Mouse (Mus musculus): ENCODE measurements around the gene Myoz1. TPM values are rescaled to one million over a fixed set of nuclear protein-coding genes. Genes with fewer than 3 reads are reported as not detected.
"Not testable (repeated sequence)": the region's sequence is repeated elsewhere in the genome, so short reads cannot be mapped to it uniquely, and the experiment has no call there.

The Myoz1 gene
- polyA plus RNA-seq, 1 experiment from 2014 or later: 0.31 TPM

DNA sequence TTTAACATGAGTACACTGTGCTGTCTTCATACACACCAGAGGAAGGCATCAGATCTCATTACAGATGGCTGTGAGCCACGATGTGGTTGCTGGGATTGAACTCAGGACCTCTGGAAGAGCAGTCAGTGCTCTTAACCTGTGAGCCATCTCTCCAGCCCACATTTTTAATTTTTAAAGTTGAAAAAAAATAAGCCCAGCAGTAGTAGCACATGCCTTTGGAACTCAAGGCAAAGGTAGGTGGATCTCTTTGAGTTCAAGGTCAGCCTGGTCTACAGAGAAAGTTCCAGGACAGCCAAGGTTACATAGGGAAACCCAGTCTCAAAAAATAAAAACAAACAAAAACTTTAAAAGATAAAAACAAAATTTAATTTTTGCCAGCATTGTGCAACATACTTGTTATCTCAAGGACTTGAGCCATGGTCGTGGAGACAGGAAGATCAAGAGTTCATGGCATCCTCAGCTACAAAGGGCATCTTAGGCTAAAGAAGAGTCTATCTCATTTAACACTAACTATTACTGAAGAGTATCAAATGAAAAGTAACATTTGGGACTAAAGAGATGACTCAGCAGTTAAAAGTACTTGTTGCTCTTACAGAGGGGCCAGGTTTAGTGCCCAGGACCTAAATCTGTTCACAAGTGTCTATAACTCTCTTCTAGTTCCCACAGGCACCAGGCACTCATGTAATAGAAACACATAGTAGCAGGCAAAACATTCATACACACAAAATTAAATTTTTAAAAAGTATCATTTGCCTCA lies 18.3 kb downstream of the Myoz1 start:
- H3K9me3 ChIP-seq (ENCODE audit: control insufficient read depth, low read length): no peaks in the 10 kb centered on the region
- H3K4me3 ChIP-seq (ENCODE audit: low read depth, low read length): no peak overlapping the region
- H3K27me3 ChIP-seq (ENCODE audit: control insufficient read depth, insufficient read depth, low read length): no peaks in the 10 kb centered on the region
- ATAC-seq (ENCODE audit: low read depth): no peak
- H3K27ac ChIP-seq (ENCODE audit: low read depth, low read length): no peak overlapping the region
- no peak overlapping the region for H3K4me2 ChIP-seq (ENCODE audit: low read depth, low read length)
- 93% methylated on average over 2 of the region's 2 CpGs for WGBS
- no peaks in the 10 kb centered on the region for H3K36me3 ChIP-seq (ENCODE audit: control insufficient read depth, insufficient read depth, low read length)
- 0 out of 2 replicates have a peak, but pooled peaks cover 4% of the 10 kb centered on the region for H3K4me1 ChIP-seq (ENCODE audit: control insufficient read depth, insufficient read depth, low read length)
- no peak overlapping the region for H3K9ac ChIP-seq (replicated peaks; ENCODE audit: low read depth, low read length)

GRCm38 (mm10) chr14:20636968-20637367 lies 19.4 kb downstream of the Myoz1 start:
- not testable (repeated sequence) for H3K27me3 ChIP-seq (ENCODE audit: control insufficient read depth, insufficient read depth, low read length); H3K9me3 ChIP-seq (ENCODE audit: control insufficient read depth, low read length); H3K36me3 ChIP-seq (ENCODE audit: control insufficient read depth, insufficient read depth, low read length); H3K4me3 ChIP-seq (ENCODE audit: low read depth, low read length); ATAC-seq (ENCODE audit: low read depth); H3K4me2 ChIP-seq (ENCODE audit: low read depth, low read length); H3K4me1 ChIP-seq (ENCODE audit: control insufficient read depth, insufficient read depth, low read length); H3K9ac ChIP-seq (replicated peaks; ENCODE audit: low read depth, low read length); H3K27ac ChIP-seq (ENCODE audit: low read depth, low read length)
- 97% methylated on average over 3 of the region's 3 CpGs for WGBS

DNA sequence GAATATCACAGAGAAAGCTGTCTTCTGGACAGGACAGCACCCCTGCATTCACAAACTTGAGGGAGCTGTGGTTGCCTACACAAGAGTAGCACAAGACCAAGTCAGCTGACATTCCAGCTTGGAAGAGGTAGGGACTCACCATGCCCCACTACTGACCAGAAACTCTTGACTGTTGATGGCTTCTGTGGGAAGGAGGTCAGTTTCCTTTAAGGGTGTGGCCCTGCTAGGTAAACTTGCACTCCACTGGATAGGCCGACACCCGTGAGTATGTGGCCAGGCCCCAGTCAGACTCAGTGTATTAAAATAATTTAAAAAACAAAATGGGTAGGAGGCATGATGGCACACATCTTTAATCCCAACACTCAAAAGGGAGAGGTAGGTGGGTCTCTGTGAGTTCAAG lies 20.8 kb downstream of the Myoz1 start:
- no peak overlapping the region for H3K4me3 ChIP-seq (ENCODE audit: low read depth, low read length)
- WGBS: 91% methylated on average over 2 of the region's 2 CpGs
- H3K9ac ChIP-seq (replicated peaks; ENCODE audit: low read depth, low read length): no peak overlapping the region
- ATAC-seq (ENCODE audit: low read depth): no peak
- no peaks in the 10 kb centered on the region for H3K36me3 ChIP-seq (ENCODE audit: control insufficient read depth, insufficient read depth, low read length)
- H3K4me2 ChIP-seq (ENCODE audit: low read depth, low read length): no peak overlapping the region
- no peaks in the 10 kb centered on the region for H3K9me3 ChIP-seq (ENCODE audit: control insufficient read depth, low read length)
- H3K4me1 ChIP-seq (ENCODE audit: control insufficient read depth, insufficient read depth, low read length): 0 out of 2 replicates have a peak, but pooled peaks cover 4% of the 10 kb centered on the region
- no peak overlapping the region for H3K27ac ChIP-seq (ENCODE audit: low read depth, low read length)
- H3K27me3 ChIP-seq (ENCODE audit: control insufficient read depth, insufficient read depth, low read length): no peaks in the 10 kb centered on the region

DNA sequence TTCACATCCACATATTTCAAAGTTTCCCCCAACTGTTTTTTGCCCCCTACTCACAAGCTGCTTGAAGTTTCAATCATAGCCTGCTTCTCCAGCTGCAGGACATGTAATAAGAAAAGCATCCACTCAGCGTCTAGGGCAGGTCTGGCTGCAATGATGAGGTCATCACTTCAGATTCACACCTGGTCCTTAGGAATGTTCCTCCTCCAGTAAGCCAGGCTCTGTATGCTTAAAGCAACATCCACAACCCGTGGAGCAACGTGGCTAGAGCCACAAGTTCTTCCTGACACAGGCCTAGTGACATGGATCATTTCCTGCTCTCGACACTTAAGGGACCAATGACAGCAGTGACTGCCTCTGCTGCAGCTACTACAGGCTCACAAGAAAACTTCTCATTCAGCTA lies 25.1 kb downstream of the Myoz1 start:
- ATAC-seq (ENCODE audit: low read depth): no peak
- H3K4me2 ChIP-seq (ENCODE audit: low read depth, low read length): no peak overlapping the region
- H3K27ac ChIP-seq (ENCODE audit: low read depth, low read length): no peak overlapping the region
- WGBS: 70% methylated on average over 4 of the region's 4 CpGs
- no peaks in the 10 kb centered on the region for H3K36me3 ChIP-seq (ENCODE audit: control insufficient read depth, insufficient read depth, low read length)
- H3K4me3 ChIP-seq (ENCODE audit: low read depth, low read length): no peak overlapping the region
- no peaks in the 10 kb centered on the region for H3K4me1 ChIP-seq (ENCODE audit: control insufficient read depth, insufficient read depth, low read length)
- no peaks in the 10 kb centered on the region for H3K27me3 ChIP-seq (ENCODE audit: control insufficient read depth, insufficient read depth, low read length)
- no peaks in the 10 kb centered on the region for H3K9me3 ChIP-seq (ENCODE audit: control insufficient read depth, low read length)
- no peak overlapping the region for H3K9ac ChIP-seq (replicated peaks; ENCODE audit: low read depth, low read length)

GRCm38 (mm10) chr14:20626971-20627370 lies 29.4 kb downstream of the Myoz1 start:
- no peak overlapping the region for H3K4me3 ChIP-seq (ENCODE audit: low read depth, low read length)
- no peaks in the 10 kb centered on the region for H3K4me1 ChIP-seq (ENCODE audit: control insufficient read depth, insufficient read depth, low read length)
- no peak for ATAC-seq (ENCODE audit: low read depth)
- no peak overlapping the region for H3K27ac ChIP-seq (ENCODE audit: low read depth, low read length)
- no peak overlapping the region for H3K9ac ChIP-seq (replicated peaks; ENCODE audit: low read depth, low read length)
- H3K4me2 ChIP-seq (ENCODE audit: low read depth, low read length): no peak overlapping the region
- H3K27me3 ChIP-seq (ENCODE audit: control insufficient read depth, insufficient read depth, low read length): no peaks in the 10 kb centered on the region
- H3K9me3 ChIP-seq (ENCODE audit: control insufficient read depth, low read length): no peaks in the 10 kb centered on the region
- no peaks in the 10 kb centered on the region for H3K36me3 ChIP-seq (ENCODE audit: control insufficient read depth, insufficient read depth, low read length)
- WGBS: 84% methylated on average over 3 of the region's 3 CpGs

GRCm38 (mm10) chr14:20626447-20626846 lies 29.9 kb downstream of the Myoz1 start:
- Histone ChIP-seq H3K4me2 (ENCODE audit: low read depth, low read length) (no peak overlapping the region), H3K27ac (ENCODE audit: low read depth, low read length) (no peak overlapping the region), H3K4me1 (ENCODE audit: control insufficient read depth, insufficient read depth, low read length) (no peaks in the 10 kb centered on the region), H3K9me3 (ENCODE audit: control insufficient read depth, low read length) (no peaks in the 10 kb centered on the region), H3K27me3 (ENCODE audit: control insufficient read depth, insufficient read depth, low read length) (no peaks in the 10 kb centered on the region), H3K36me3 (ENCODE audit: control insufficient read depth, insufficient read depth, low read length) (no peaks in the 10 kb centered on the region), H3K9ac (replicated peaks; ENCODE audit: low read depth, low read length) (no peak overlapping the region), H3K4me3 (ENCODE audit: low read depth, low read length) (no peak overlapping the region)
- WGBS: 81% methylated on average over 2 of the region's 2 CpGs
- ATAC-seq (ENCODE audit: low read depth): no peak

GRCm38 (mm10) chr14:20622907-20623306 lies 33.4 kb downstream of the Myoz1 start:
- no peaks in the 10 kb centered on the region for H3K9me3 ChIP-seq (ENCODE audit: control insufficient read depth, low read length)
- H3K36me3 ChIP-seq (ENCODE audit: control insufficient read depth, insufficient read depth, low read length): no peaks in the 10 kb centered on the region
- ATAC-seq (ENCODE audit: low read depth): no peak
- H3K9ac ChIP-seq (replicated peaks; ENCODE audit: low read depth, low read length): no peak overlapping the region
- H3K4me1 ChIP-seq (ENCODE audit: control insufficient read depth, insufficient read depth, low read length): no peaks in the 10 kb centered on the region
- H3K27me3 ChIP-seq (ENCODE audit: control insufficient read depth, insufficient read depth, low read length): no peaks in the 10 kb centered on the region
- no peak overlapping the region for H3K4me3 ChIP-seq (ENCODE audit: low read depth, low read length)
- WGBS: 95% methylated on average over 3 of the region's 3 CpGs
- no peak overlapping the region for H3K27ac ChIP-seq (ENCODE audit: low read depth, low read length)
- no peak overlapping the region for H3K4me2 ChIP-seq (ENCODE audit: low read depth, low read length)

GRCm38 (mm10) chr14:20622412-20622811 lies 33.9 kb downstream of the Myoz1 start:
- WGBS: 90% methylated on average over 2 of the region's 2 CpGs
- Histone ChIP-seq H3K36me3 (ENCODE audit: control insufficient read depth, insufficient read depth, low read length) (no peaks in the 10 kb centered on the region), H3K4me2 (ENCODE audit: low read depth, low read length) (no peak overlapping the region), H3K9ac (replicated peaks; ENCODE audit: low read depth, low read length) (no peak overlapping the region), H3K4me3 (ENCODE audit: low read depth, low read length) (no peak overlapping the region), H3K27me3 (ENCODE audit: control insufficient read depth, insufficient read depth, low read length) (no peaks in the 10 kb centered on the region), H3K4me1 (ENCODE audit: control insufficient read depth, insufficient read depth, low read length) (no peaks in the 10 kb centered on the region), H3K27ac (ENCODE audit: low read depth, low read length) (no peak overlapping the region), H3K9me3 (ENCODE audit: control insufficient read depth, low read length) (no peaks in the 10 kb centered on the region)
- ATAC-seq (ENCODE audit: low read depth): no peak

DNA sequence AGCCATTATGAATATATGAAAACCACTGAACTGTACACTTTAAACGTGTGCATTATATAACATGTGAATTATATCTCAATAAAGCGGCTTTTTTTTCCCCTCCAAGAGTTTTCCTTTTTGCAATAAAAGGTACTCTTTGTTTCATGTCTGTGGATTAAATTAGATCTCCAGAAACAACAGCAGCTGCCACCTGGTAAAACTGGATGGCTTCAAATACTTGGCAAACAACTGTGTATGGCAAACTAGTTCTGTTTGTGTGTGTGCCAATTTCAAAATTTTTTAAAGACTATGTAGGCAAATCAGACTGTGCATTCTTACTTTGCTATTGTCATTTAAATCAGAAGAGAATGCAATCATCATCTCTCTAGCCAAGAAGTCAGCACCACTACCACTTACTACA lies 34.4 kb downstream of the Myoz1 start:
- H3K36me3 ChIP-seq (ENCODE audit: control insufficient read depth, insufficient read depth, low read length): no peaks in the 10 kb centered on the region

More for the DNA sequence above, 34.4 kb downstream of the Myoz1 start:
- Histone ChIP-seq H3K4me1 (ENCODE audit: control insufficient read depth, insufficient read depth, low read length) (no peaks in the 10 kb centered on the region), H3K4me2 (ENCODE audit: low read depth, low read length) (no peak overlapping the region), H3K9me3 (ENCODE audit: control insufficient read depth, low read length) (no peaks in the 10 kb centered on the region), H3K27ac (ENCODE audit: low read depth, low read length) (no peak overlapping the region), H3K4me3 (ENCODE audit: low read depth, low read length) (no peak overlapping the region), H3K27me3 (ENCODE audit: control insufficient read depth, insufficient read depth, low read length) (no peaks in the 10 kb centered on the region), H3K9ac (replicated peaks; ENCODE audit: low read depth, low read length) (no peak overlapping the region)
- no peak for ATAC-seq (ENCODE audit: low read depth)
- 91% methylated on average over 2 of the region's 2 CpGs for WGBS
